Mouse (Mus musculus) forebrain, embryonic 11.5 days (tissue): Measurements from ENCODE around the gene Dirc2. TPM values are rescaled to one million over a fixed set of nuclear protein-coding genes. Genes with fewer than 3 reads are reported as not detected.

Experiments
- ATAC-seq: fragments of 200-750 bp; cut with Nextera tagmentation; replicated peaks from 2 replicates; pipeline ENCODE4 v1.8.0; 2017; ENCODE audit warnings: moderate TSS enrichment; ENCODE audit not compliant: low FRiP score
- DNase-seq: peaks from one replicate; pipeline ENCODE4 v3.0.0-alpha.2; 2017; ENCODE audit warnings: low spot score
- H3K27ac ChIP-seq: fragments of 300-500 bp; sonication (generic); 2 replicates; pipeline ENCODE4 v1.5.1; 2014; ENCODE audit warnings: low read depth, low read length
- H3K27me3 ChIP-seq: fragments of 300-500 bp; sonication (generic); 2 replicates; pipeline ENCODE4 v1.6.1; 2014; ENCODE audit warnings: mild to moderate bottlenecking, low read length, mixed read lengths; ENCODE audit not compliant: control insufficient read depth, insufficient read depth
- H3K36me3 ChIP-seq: fragments of 300-500 bp; sonication (generic); 2 replicates; pipeline ENCODE4 v1.6.1; 2014; ENCODE audit warnings: mild to moderate bottlenecking, low read length, moderate library complexity, mixed read lengths; ENCODE audit not compliant: control insufficient read depth, insufficient read depth
- H3K4me1 ChIP-seq: fragments of 300-500 bp; sonication (generic); replicated peaks from 2 replicates; pipeline ENCODE4 v1.6.1; 2014; ENCODE audit warnings: low read length, mixed read lengths; ENCODE audit not compliant: control insufficient read depth, insufficient read depth
- H3K4me2 ChIP-seq: fragments of 300-500 bp; sonication (generic); 2 replicates; pipeline ENCODE4 v1.6.1; 2014; ENCODE audit warnings: low read depth, mild to moderate bottlenecking, low read length, moderate library complexity, mixed read lengths; ENCODE audit not compliant: severe bottlenecking
- H3K4me3 ChIP-seq: fragments of 300-500 bp; sonication (generic); 2 replicates; pipeline ENCODE4 v1.5.1; 2014; ENCODE audit warnings: low read depth, low read length
- H3K9ac ChIP-seq: fragments of 300-500 bp; sonication (generic); 2 replicates; pipeline ENCODE4 v1.6.1; 2014; ENCODE audit warnings: low read length
- H3K9me3 ChIP-seq: fragments of 300-500 bp; sonication (generic); 2 replicates; pipeline ENCODE4 v1.6.1; 2016; ENCODE audit warnings: low read length, mixed read lengths; ENCODE audit not compliant: control insufficient read depth
- WGBS: fragments of 180-500 bp; shearing (Covaris S2); extraction: QIAGEN DNeasy Blood & Tissue Kit; methylation state at CpG from one replicate; pipeline ENCODE4 v1.1.7; 2014; 5-methylcytosine and 5-hydroxymethylcytosine counted together
- polyA plus RNA-seq: library from polyadenylated mRNA; unstranded; fragments of >200 nt; fragmentation: Nextera tagmentation; extraction: Ambion mirVana; gene quantifications from 2 replicates; pipeline ENCODE4 v1.2.1, GENCODE M21; 2014

Dirc2 gene
- polyA plus RNA-seq, 1 experiment from 2014 or later = 13.9 TPM

GRCm38 (mm10) chr16:35694250-35694846, 74.8 kb downstream of the Dirc2 start:
- H3K4me1 ChIP-seq = no peaks in the 10 kb centered on the region
- DNase-seq (no peak), ATAC-seq (no peak)
- H3K27me3 ChIP-seq = no peaks in the 10 kb centered on the region
- no peaks in the 10 kb centered on the region; the same call in 1 of the 2 replicates for H3K36me3 ChIP-seq
- no peak overlapping the region for H3K4me3 ChIP-seq
- no peaks in the 10 kb centered on the region for H3K9me3 ChIP-seq
- no peak overlapping the region for H3K9ac ChIP-seq
- no peak overlapping the region for H3K4me2 ChIP-seq
- WGBS = 88% methylated on average over 13 of the region's 13 CpGs
- H3K27ac ChIP-seq = no peak overlapping the region

DNA sequence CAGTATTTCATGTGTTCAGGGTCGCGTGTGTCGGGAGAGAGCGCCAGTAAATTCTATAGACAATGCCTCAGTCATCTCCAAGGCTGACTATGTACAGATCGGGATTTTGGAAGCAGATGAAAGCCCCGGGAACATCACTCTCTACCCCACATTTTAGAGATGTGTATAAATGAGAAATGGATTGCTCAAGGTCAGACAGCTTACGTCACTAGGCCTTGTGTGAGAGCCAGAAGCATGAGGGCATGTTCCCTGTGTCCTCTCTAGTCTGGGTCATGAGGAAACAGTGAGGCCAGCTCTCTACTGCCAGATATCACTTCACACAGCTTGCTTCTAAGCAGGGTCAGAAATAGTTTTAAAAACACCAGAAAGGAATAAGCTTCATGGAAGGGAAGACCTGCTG, 77.5 kb downstream of the Dirc2 start:
- H3K4me3 ChIP-seq = no peak overlapping the region
- H3K9ac ChIP-seq = no peak overlapping the region
- no peak overlapping the region for H3K4me2 ChIP-seq
- H3K27ac ChIP-seq = no peak overlapping the region
- no peaks in the 10 kb centered on the region for H3K27me3 ChIP-seq
- no peaks in the 10 kb centered on the region; the same call in 1 of the 2 replicates for H3K36me3 ChIP-seq
- ATAC-seq (no peak), DNase-seq (no peak)
- H3K4me1 ChIP-seq = no peaks in the 10 kb centered on the region
- H3K9me3 ChIP-seq = no peaks in the 10 kb centered on the region
- 94% methylated on average over 7 of the region's 7 CpGs for WGBS

DNA sequence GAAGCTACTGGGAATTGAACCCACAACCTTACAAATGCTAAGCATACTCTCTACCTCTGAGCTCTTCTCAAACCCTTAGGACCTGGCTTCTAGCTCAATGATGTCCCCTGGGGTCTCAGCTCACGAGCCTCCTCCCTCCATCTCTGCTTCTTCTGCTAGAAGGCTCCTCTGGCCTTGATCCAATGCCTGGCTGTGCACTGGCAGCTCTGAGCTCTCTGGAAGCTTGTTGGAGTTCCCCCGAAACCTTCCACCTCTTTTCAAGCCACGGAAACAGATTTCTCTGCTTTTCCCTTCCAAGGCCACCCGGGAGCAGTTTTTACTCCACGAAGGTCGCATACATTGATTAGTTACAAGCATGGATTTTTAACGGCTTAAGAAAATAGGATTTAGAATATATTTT, 82.7 kb downstream of the Dirc2 start:
- H3K27me3 ChIP-seq = no peaks in the 10 kb centered on the region
- H3K4me1 ChIP-seq = no peaks in the 10 kb centered on the region
- WGBS = 82% methylated on average over 7 of the region's 7 CpGs
- DNase-seq (no peak), ATAC-seq (no peak)
- no peaks in the 10 kb centered on the region for H3K36me3 ChIP-seq
- no peak overlapping the region for H3K9ac ChIP-seq
- no peak overlapping the region for H3K4me2 ChIP-seq
- no peaks in the 10 kb centered on the region for H3K9me3 ChIP-seq
- H3K4me3 ChIP-seq = no peak overlapping the region
- no peak overlapping the region for H3K27ac ChIP-seq

DNA sequence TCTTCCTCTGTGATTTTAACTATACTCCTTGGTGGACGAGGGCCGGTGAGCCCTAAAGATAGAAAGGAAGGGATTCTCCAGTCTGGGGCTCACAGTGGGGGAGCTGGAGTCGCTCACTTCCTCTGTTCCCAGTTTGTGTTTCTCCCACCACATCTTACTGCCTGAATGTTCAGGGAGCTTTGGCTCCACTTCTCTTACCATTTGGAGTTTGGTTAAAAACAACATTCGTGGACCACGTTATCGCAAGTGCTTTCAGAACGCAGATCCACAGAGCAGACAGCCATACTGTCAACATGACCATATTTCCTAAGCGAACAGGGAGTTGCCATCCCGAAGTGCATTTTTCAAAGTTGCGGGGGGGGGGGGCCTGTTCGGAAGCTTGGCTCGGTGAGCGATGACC, 84.1 kb downstream of the Dirc2 start:
- H3K27ac ChIP-seq = no peak overlapping the region
- no peak overlapping the region for H3K4me3 ChIP-seq
- ATAC-seq = no peak
- no peaks in the 10 kb centered on the region for H3K4me1 ChIP-seq
- no peak for DNase-seq
- no peak overlapping the region for H3K4me2 ChIP-seq
- 88% methylated on average over 13 of the region's 13 CpGs for WGBS
- no peak overlapping the region for H3K9ac ChIP-seq
- no peaks in the 10 kb centered on the region for H3K27me3 ChIP-seq
- no peaks in the 10 kb centered on the region for H3K36me3 ChIP-seq
- H3K9me3 ChIP-seq = no peaks in the 10 kb centered on the region

DNA sequence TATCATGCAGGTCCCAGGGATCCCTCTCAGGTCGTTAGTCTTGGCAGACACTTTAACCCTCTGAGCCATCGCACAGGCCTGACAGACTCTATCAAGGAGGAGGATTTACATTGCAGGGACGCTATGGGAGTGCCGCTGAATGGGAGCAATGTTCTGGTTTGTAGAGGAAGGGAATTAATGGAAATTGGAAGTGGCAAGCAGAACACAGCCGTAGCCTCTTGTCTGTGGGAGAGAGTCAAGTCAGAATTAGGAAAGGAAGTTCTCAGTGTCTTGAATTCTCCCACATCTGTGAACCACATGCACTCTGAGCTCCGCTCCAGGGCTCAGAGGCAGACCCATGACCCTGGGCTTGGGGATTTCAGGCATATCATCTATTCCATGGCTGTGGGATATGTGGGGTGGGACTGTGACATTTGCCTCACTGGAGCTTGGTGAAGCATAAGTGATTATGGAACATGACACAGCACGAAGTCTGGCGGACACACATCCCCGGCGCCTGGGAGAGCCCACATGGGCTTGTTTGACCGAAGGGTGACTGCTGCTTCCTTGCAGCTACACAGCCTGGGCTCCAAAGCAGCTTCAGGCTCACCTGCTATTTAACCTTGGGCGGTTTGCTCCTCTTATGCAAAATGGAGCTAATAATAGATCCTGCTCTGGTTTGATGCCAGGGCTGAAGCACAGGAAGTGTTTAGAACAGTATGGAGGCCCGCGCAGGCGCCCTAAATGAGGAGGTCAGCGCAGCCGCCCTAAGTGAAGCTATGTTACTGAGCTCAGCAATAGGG, 87.6 kb downstream of the Dirc2 start:
- no peaks in the 10 kb centered on the region for H3K36me3 ChIP-seq
- DNase-seq (no peak), ATAC-seq (no peak)
- H3K4me1 ChIP-seq = no peaks in the 10 kb centered on the region
- no peak overlapping the region for H3K9ac ChIP-seq
- no peak overlapping the region for H3K27ac ChIP-seq
- no peaks in the 10 kb centered on the region for H3K27me3 ChIP-seq
- WGBS = 77% methylated on average over 17 of the region's 17 CpGs
- no peaks in the 10 kb centered on the region for H3K9me3 ChIP-seq
- no peak overlapping the region for H3K4me3 ChIP-seq
- H3K4me2 ChIP-seq = no peak overlapping the region

DNA sequence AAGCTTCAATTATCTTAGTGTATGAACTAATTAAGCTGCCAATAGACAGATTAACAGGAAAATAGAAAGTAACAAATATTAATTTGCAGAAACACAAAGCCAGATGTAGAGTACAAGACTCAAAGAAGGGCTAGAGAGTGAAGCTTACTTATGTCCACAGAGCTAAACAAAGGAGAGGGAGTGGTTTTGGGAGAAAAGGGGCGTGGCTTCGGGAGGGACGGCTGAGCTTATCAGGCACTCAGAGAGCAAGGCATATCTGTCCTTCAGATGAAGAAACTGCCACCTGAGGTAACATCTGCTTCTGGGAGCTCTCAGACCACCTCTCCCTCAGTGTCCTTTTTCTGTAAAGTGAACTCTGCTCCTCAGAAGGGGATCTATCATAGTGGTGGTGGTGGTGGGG, 90.7 kb downstream of the Dirc2 start:
- Histone ChIP-seq H3K36me3 (no peaks in the 10 kb centered on the region), H3K4me3 (no peak overlapping the region), H3K9ac (no peak overlapping the region), H3K27ac (no peak overlapping the region), H3K4me2 (no peak overlapping the region), H3K9me3 (no peaks in the 10 kb centered on the region; the same call in 1 of the 2 replicates), H3K4me1 (no peaks in the 10 kb centered on the region), H3K27me3 (no peaks in the 10 kb centered on the region)
- WGBS = 48% methylated on average over 3 of the region's 3 CpGs
- DNase-seq (no peak), ATAC-seq (no peak)

DNA sequence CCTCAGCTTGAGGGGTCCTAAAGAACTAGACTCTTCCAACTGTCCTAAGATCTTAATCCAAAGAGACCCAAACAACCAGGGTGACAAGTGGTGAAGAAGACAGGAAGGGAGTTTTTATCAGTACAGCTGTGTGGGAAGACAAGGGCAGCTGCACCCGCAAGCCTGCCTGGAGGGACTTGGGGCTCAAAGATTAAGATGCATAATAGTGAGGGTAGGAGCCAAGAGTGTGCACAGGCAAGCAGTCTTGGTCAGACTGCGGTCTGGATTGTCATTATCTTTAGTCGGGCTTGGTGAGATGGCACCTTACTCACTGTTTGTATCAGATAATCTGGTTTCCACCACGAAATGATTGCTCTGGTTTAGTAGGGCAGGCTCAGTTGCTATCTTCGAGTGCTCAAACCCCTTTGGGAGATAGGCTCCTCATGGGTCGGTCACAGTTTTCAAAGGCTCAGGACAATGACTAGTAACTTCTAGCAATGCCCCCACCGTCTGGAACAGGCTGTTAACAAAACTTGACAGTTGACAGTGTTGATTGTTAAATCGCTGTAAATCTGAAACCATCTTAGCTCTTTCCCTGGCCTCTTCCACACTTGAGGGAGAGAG, 91.5 kb downstream of the Dirc2 start:
- WGBS = 84% methylated on average over 8 of the region's 8 CpGs
- Histone ChIP-seq H3K9ac (no peak overlapping the region), H3K4me3 (no peak overlapping the region), H3K27me3 (no peaks in the 10 kb centered on the region), H3K36me3 (no peaks in the 10 kb centered on the region), H3K4me1 (no peaks in the 10 kb centered on the region), H3K9me3 (no peaks in the 10 kb centered on the region; the same call in 1 of the 2 replicates), H3K4me2 (no peak overlapping the region), H3K27ac (no peak overlapping the region)
- no peak for DNase-seq
- no peak for ATAC-seq

DNA sequence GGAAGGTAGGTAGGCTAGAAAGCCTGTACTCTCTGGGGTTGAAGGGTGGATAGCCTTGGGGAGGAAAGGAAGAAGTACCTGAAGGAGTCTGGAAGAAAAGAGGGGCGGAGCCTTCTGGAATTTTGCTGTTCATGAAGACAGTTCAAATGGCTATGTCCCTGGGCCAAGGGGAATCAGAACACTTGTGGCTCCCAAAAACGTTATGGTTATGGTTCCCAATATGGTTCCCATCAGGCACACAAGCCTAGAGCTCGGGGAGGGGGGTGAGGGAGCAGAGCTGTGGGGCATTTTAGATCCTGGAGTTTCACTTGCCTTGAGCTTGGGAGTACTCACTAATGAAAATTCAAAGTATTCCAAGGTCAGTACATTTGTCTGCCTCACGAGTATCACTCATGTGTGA, 104.3 kb downstream of the Dirc2 start:
- H3K9me3 ChIP-seq = no peaks in the 10 kb centered on the region
- 88% methylated on average over 4 of the region's 4 CpGs for WGBS

More for the DNA sequence above, 104.3 kb downstream of the Dirc2 start:
- Histone ChIP-seq H3K4me3 (no peak overlapping the region), H3K9ac (no peak overlapping the region), H3K27me3 (no peaks in the 10 kb centered on the region), H3K27ac (no peak overlapping the region), H3K4me2 (no peak overlapping the region), H3K4me1 (no peaks in the 10 kb centered on the region), H3K36me3 (peaks cover 7% of the 10 kb centered on the region; the same call in 1 of the 2 replicates)
- ATAC-seq (no peak), DNase-seq (no peak)
